Mouse (Mus musculus) G1E (cell line): ENCODE measurements around the gene Tgtp1.
"Not testable (repeated sequence)": the region's sequence is repeated elsewhere in the genome, so short reads cannot be mapped to it uniquely, and the experiment has no call there.

ENCODE experiments used
- CTCF ChIP-seq: IDR thresholded peaks from 2 replicates; pipeline ENCODE4 v1.5.1; 2012; ENCODE audit warnings: low read depth, low read length, inconsistent platforms, mixed read lengths
- POLR2AphosphoS5 ChIP-seq: IDR thresholded peaks from 2 replicates; pipeline ENCODE4 v1.6.1; 2012; ENCODE audit warnings: low read depth, low read length, inconsistent platforms; ENCODE audit not compliant: insufficient replicate concordance

- TF ChIP-seq POLR2AphosphoS5, CTCF: not testable (repeated sequence)
Measured at GRCm38 (mm10) chr11:48946090-48946489, 47.9 kb downstream of the Tgtp1 start, which contains the start of gene Psme2b.
